Mouse (Mus musculus) liver, embryonic 11.5 days (tissue): ENCODE measurements around the gene Gm17409. TPM values are rescaled to one million over a fixed set of nuclear protein-coding genes. Genes with fewer than 3 reads are reported as not detected.

Source experiments
- ATAC-seq: fragments of 200-750 bp; cut with Nextera tagmentation; replicated peaks from 2 replicates; pipeline ENCODE4 v1.8.0; 2017; ENCODE audit warnings: moderate number of reproducible peaks, mild to moderate bottlenecking, moderate TSS enrichment, moderate library complexity; ENCODE audit not compliant: low FRiP score
- DNase-seq: peaks from one replicate; pipeline ENCODE4 v3.0.0-alpha.2; 2017; ENCODE audit warnings: low spot score
- H3K27ac ChIP-seq: fragments of 300-500 bp; sonication (generic); 2 replicates; pipeline ENCODE4 v1.5.1; 2014; ENCODE audit warnings: mild to moderate bottlenecking, low read depth, low read length, control low read depth
- H3K27me3 ChIP-seq: fragments of 300-500 bp; sonication (generic); replicated peaks from 2 replicates; pipeline ENCODE4 v1.6.1; 2014; ENCODE audit warnings: low read length, mixed read lengths; ENCODE audit not compliant: control insufficient read depth, insufficient read depth
- H3K36me3 ChIP-seq: fragments of 300-500 bp; sonication (generic); 2 replicates; pipeline ENCODE4 v1.6.1; 2014; ENCODE audit warnings: mild to moderate bottlenecking, low read length, moderate library complexity, mixed read lengths; ENCODE audit not compliant: control insufficient read depth, insufficient read depth
- H3K4me1 ChIP-seq: fragments of 300-500 bp; sonication (generic); replicated peaks from 2 replicates; pipeline ENCODE4 v1.6.1; 2014; ENCODE audit warnings: low read length, mixed read lengths; ENCODE audit not compliant: control insufficient read depth, insufficient read depth
- H3K4me2 ChIP-seq: fragments of 300-500 bp; sonication (generic); 2 replicates; pipeline ENCODE4 v1.6.1; 2014; ENCODE audit warnings: mild to moderate bottlenecking, control low read depth, moderate library complexity
- H3K4me3 ChIP-seq: fragments of 300-500 bp; sonication (generic); 2 replicates; pipeline ENCODE4 v1.5.1; 2014; ENCODE audit warnings: low read depth, low read length, control low read depth
- H3K9ac ChIP-seq: fragments of 300-500 bp; sonication (generic); 2 replicates; pipeline ENCODE4 v1.6.1; 2014; ENCODE audit warnings: low read depth, low read length, control low read depth
- H3K9me3 ChIP-seq: fragments of 300-500 bp; sonication (generic); 2 replicates; pipeline ENCODE4 v1.6.1; 2016; ENCODE audit warnings: low read length, inconsistent platforms, mixed read lengths; ENCODE audit not compliant: control insufficient read depth
- WGBS: fragments of 180-500 bp; shearing (Covaris S2); extraction: QIAGEN DNeasy Blood & Tissue Kit; methylation state at CpG from one replicate; pipeline ENCODE4 v1.1.7; 2014; 5-methylcytosine and 5-hydroxymethylcytosine counted together
- polyA plus RNA-seq: library from polyadenylated mRNA; unstranded; fragments of >200 nt; fragmentation: Nextera tagmentation; extraction: Ambion mirVana; gene quantifications from 2 replicates; pipeline ENCODE4 v1.2.1, GENCODE M21; 2014

Gm17409 gene
- polyA plus RNA-seq, result not detected in 2 replicates

- Histone ChIP-seq H3K27me3 (no peaks in the 10 kb centered on the region), H3K36me3 (peaks cover 14% of the 10 kb centered on the region), H3K9ac (no peak within 1 kb of the TSS), H3K27ac (no peak within 1 kb of the TSS), H3K4me3 (no peak within 1 kb of the TSS), H3K9me3 (no peaks in the 10 kb centered on the region), H3K4me2 (no peak within 1 kb of the TSS), H3K4me1 (no peaks in the 10 kb centered on the region)
- ATAC-seq (no peak), DNase-seq (no peak)
- WGBS, result 85% methylated on average over 7 of the region's 7 CpGs
Observed at GRCm38 (mm10) chr2:58469816-58470215, at the start of gene Gm17409. Gm17409 (plus strand) TSS chr2:58470116.

DNA sequence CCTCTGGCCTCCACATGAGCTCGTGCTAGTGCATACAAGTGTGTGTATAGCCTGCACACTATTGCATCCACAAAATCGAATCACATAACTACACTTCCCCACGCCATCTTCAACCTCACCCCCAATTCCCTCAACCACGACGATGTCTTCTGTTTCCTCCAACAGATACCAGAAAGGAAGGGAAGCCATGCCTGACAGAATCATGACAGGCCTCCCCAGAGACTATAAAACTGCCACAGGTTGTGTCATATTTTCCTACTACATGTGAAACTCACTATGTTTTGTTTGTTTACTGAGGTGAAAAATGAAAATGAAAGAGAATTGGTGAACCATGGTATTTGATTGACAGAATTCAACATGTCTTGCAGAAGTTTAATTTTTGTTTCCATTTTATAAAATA, 46.6 kb upstream of the Gm17409 start:
- DNase-seq (no peak), ATAC-seq (no peak)
- no peak overlapping the region for H3K4me3 ChIP-seq
- H3K27me3 ChIP-seq, result no peaks in the 10 kb centered on the region
- no peaks in the 10 kb centered on the region for H3K4me1 ChIP-seq
- WGBS, result 59% methylated on average over 5 of the region's 5 CpGs
- no peaks in the 10 kb centered on the region for H3K36me3 ChIP-seq
- H3K4me2 ChIP-seq, result no peak overlapping the region
- no peak overlapping the region for H3K27ac ChIP-seq
- H3K9me3 ChIP-seq, result no peaks in the 10 kb centered on the region
- H3K9ac ChIP-seq, result no peak overlapping the region

DNA sequence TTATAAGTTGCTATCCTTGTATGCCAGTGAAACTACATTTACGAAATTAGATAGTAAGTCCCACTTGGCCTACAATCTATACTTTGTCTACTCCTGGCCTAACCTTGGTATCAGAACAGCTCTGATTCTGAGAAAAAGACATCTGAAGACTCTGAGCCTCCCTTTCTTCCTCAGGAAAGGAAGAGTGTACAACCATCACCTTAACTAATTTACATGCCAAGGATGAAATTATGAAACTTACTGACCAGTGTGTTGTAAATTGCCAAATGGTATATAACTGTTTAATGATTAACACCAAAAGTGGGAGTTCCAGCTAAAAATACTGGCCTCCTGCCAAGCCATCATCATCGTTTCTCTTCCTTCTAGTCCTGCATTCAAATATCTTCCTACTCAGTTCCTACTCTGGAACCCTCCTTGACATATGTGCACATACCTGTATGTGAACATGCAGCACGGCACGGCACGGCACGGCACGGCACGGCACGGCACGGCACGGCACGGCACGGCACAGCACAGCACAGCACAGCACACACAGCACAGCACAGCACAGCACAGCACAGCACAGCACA, 44.4 kb upstream of the Gm17409 start:
- 92% methylated on average over 13 of the region's 13 CpGs for WGBS
- Histone ChIP-seq H3K4me3 (no peak overlapping the region), H3K27ac (no peak overlapping the region), H3K4me1 (no peaks in the 10 kb centered on the region), H3K9me3 (no peaks in the 10 kb centered on the region), H3K4me2 (no peak overlapping the region), H3K9ac (no peak overlapping the region), H3K36me3 (no peaks in the 10 kb centered on the region), H3K27me3 (no peaks in the 10 kb centered on the region)
- ATAC-seq (no peak), DNase-seq (no peak)

DNA sequence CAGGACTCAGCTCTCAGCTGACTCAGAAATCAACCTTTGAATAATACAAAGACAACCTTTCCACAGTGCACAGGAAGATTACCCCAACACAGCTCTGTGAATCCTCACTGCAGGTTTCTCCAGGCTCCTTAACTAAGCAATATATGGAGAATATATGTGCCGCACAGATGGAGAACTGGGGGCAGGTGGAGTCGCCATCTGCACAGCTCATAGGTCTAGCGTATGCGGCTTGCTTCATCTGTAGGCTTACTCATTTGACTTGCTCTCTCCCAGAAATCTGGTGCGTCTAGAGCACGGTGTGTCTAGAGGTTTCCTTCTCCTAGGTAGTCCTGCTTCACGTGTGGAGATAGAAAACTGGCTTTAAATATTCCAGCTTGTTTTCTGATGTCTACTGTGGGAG, 37.7 kb upstream of the Gm17409 start:
- H3K9me3 ChIP-seq, result no peaks in the 10 kb centered on the region
- no peak for ATAC-seq
- H3K36me3 ChIP-seq, result no peaks in the 10 kb centered on the region
- no peak overlapping the region for H3K4me3 ChIP-seq
- no peak overlapping the region for H3K27ac ChIP-seq
- no peaks in the 10 kb centered on the region for H3K4me1 ChIP-seq
- 92% methylated on average over 7 of the region's 7 CpGs for WGBS
- H3K27me3 ChIP-seq, result no peaks in the 10 kb centered on the region
- H3K9ac ChIP-seq, result no peak overlapping the region
- no peak for DNase-seq
- H3K4me2 ChIP-seq, result no peak overlapping the region

DNA sequence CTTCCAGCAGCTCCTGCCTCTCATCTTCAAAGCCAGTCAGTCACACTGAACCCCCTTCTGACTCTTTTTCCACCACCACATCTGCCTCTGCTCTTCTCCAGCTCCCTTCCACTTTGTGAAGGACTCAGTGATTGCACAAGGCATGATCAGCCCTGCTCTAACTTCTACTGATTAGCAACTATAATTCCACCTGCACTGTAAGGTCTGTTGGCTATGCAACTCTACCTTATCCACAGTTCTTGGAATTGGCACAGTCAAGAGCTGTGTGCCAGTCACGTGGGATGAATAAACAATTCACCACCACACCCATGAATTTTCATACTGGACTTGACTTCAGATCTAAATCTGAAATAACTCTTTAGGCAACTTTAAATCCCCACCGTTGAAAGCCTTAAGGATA, 36.6 kb upstream of the Gm17409 start:
- no peak for ATAC-seq
- H3K4me1 ChIP-seq, result no peaks in the 10 kb centered on the region
- WGBS, result 77% methylated on average over 2 of the region's 2 CpGs
- H3K27me3 ChIP-seq, result no peaks in the 10 kb centered on the region
- no peak for DNase-seq
- H3K4me3 ChIP-seq, result no peak overlapping the region
- H3K27ac ChIP-seq, result no peak overlapping the region
- no peaks in the 10 kb centered on the region for H3K9me3 ChIP-seq
- no peak overlapping the region for H3K9ac ChIP-seq
- H3K4me2 ChIP-seq, result no peak overlapping the region
- H3K36me3 ChIP-seq, result no peaks in the 10 kb centered on the region

DNA sequence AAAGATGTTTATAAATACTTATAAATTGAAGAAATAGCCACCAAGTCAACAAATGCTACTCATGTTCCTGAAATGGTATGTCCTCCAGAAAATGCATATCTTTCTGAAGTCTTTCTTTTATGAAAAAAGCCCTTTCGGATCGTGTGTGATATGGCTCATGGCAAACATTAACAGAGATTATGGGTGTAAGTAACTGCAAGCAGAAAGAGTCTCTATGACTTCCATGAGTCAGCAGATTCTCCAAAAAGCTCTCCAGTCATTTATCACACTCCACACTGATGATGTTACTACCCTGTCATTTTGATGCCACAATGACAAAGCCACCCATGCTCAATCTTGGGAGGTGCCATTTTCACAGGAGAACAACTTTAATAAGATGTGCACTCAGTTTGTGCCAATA, 35.5 kb upstream of the Gm17409 start:
- H3K4me3 ChIP-seq, result no peak overlapping the region
- no peak overlapping the region for H3K4me2 ChIP-seq
- no peaks in the 10 kb centered on the region for H3K27me3 ChIP-seq
- no peak overlapping the region for H3K9ac ChIP-seq
- no peaks in the 10 kb centered on the region; the same call in 1 of the 2 replicates for H3K36me3 ChIP-seq
- WGBS, result 66% methylated on average over 2 of the region's 2 CpGs
- no peaks in the 10 kb centered on the region for H3K9me3 ChIP-seq
- ATAC-seq (no peak), DNase-seq (no peak)
- H3K4me1 ChIP-seq, result no peaks in the 10 kb centered on the region
- no peak overlapping the region for H3K27ac ChIP-seq

GRCm38 (mm10) chr2:58435507-58435906, 34.4 kb upstream of the Gm17409 start:
- H3K4me1 ChIP-seq, result no peaks in the 10 kb centered on the region
- ATAC-seq (no peak), DNase-seq (no peak)
- no peaks in the 10 kb centered on the region; the same call in 1 of the 2 replicates for H3K36me3 ChIP-seq
- 96% methylated on average over 13 of the region's 13 CpGs for WGBS
- H3K27ac ChIP-seq, result no peak overlapping the region
- H3K27me3 ChIP-seq, result no peaks in the 10 kb centered on the region
- H3K4me3 ChIP-seq, result no peak overlapping the region
- no peak overlapping the region for H3K4me2 ChIP-seq
- H3K9ac ChIP-seq, result no peak overlapping the region
- no peaks in the 10 kb centered on the region for H3K9me3 ChIP-seq

DNA sequence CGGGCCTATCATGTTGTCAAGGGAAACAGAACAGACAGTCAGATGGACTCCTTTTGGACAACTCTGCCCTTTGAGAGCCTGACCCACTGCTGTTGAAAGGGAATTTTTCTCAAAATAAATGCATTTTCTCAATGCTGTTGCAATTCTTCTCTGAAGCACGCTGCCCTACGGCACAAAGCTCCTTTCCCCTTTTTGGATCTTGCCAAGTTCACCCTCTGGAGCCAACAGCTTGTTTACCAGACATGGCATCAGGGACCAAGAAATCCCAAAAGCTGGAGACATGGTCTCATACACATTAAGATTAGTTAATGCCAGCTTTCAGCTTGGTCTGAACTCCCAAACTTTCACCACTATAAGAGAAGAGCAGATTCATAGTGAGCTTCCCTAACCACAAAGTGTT, 33.0 kb upstream of the Gm17409 start:
- ATAC-seq (no peak), DNase-seq (no peak)
- Histone ChIP-seq H3K4me2 (no peak overlapping the region), H3K4me1 (no peaks in the 10 kb centered on the region), H3K9ac (no peak overlapping the region), H3K27ac (no peak overlapping the region), H3K27me3 (no peaks in the 10 kb centered on the region), H3K36me3 (no peaks in the 10 kb centered on the region; the same call in 1 of the 2 replicates), H3K4me3 (no peak overlapping the region), H3K9me3 (no peaks in the 10 kb centered on the region)
- 83% methylated on average over 3 of the region's 3 CpGs for WGBS

- Histone ChIP-seq H3K36me3 (peaks cover 6% of the 10 kb centered on the region; the same call in 1 of the 2 replicates), H3K9me3 (no peaks in the 10 kb centered on the region), H3K27me3 (no peaks in the 10 kb centered on the region), H3K9ac (no peak overlapping the region), H3K4me1 (no peaks in the 10 kb centered on the region), H3K4me3 (no peak overlapping the region), H3K4me2 (no peak overlapping the region), H3K27ac (no peak overlapping the region)
- DNase-seq, result no peak
- 56% methylated on average over 4 of the region's 4 CpGs for WGBS
- ATAC-seq, result no peak
Observed at GRCm38 (mm10) chr2:58443163-58443562, 26.8 kb upstream of the Gm17409 start.
